Mouse (Mus musculus): Measurements from ENCODE around the gene Clp1. TPM values are rescaled to one million over a fixed set of nuclear protein-coding genes. Genes with fewer than 3 reads are reported as not detected.

Clp1 gene
- polyA plus RNA-seq, 1 experiment from 2014 or later, result 28.4 TPM

DNA sequence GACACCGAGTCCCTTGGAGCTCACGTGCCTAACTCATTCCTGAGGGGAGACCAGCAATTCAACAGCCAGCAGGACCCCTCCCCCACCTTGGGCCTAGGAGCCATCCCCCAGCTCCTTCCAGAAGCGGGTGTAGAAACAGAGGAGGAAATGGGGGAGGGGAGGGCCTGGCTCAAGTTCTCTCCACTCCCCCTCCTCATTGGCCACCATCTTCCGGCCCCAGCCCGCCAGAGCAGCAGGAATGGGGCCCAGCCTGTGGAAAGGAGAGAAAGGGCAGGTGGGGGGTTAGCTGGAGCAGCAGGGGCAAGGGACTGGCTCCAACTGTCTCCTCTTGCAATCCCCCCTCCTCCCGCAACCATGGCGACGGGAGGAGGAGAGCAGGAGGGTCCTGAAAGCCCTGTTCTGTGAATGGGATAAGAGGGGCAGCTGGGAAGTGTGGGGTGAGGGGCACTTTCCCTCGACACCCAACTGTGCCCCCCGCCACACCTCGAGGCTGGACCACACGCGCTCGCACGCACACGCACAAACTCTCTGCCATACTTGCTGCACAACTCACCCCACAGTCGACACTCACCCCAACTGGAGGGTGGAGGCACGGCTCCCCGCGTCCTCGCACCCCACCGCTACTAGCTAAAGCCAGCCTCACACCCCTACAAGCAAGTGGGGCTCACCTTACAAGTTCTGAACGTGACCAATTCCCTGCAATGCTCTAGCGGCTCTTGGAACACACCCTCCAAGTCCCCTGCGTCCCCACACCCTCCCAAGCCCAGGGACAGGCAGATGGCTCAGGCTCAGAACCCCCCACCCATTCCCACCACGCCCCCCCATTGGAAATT lies 15.5 kb upstream of the Clp1 start:
- Histone ChIP-seq H3K36me3 (ENCODE audit: control insufficient read depth, insufficient read depth, low read length) (no peaks in the 10 kb centered on the region), H3K9me3 (ENCODE audit: control insufficient read depth, low read length) (no peaks in the 10 kb centered on the region), H3K27ac (ENCODE audit: low read length) (peak overlapping the region; percentile 97), H3K27me3 (replicated peaks; ENCODE audit: control insufficient read depth, insufficient read depth, low read length) (no peaks in the 10 kb centered on the region), H3K4me3 (ENCODE audit: low read length) (peak overlapping the region; percentile 81), H3K4me1 (ENCODE audit: control insufficient read depth, insufficient read depth, low read length) (peaks cover 35% of the 10 kb centered on the region), H3K9ac (ENCODE audit: low read depth, low read length) (peak overlapping the region; percentile 97), H3K4me2 (ENCODE audit: low read depth, low read length) (peak overlapping the region; percentile 83)
- under 1% methylated on average over 26 of the region's 26 CpGs for WGBS
- ATAC-seq, result peak; percentile 37

DNA sequence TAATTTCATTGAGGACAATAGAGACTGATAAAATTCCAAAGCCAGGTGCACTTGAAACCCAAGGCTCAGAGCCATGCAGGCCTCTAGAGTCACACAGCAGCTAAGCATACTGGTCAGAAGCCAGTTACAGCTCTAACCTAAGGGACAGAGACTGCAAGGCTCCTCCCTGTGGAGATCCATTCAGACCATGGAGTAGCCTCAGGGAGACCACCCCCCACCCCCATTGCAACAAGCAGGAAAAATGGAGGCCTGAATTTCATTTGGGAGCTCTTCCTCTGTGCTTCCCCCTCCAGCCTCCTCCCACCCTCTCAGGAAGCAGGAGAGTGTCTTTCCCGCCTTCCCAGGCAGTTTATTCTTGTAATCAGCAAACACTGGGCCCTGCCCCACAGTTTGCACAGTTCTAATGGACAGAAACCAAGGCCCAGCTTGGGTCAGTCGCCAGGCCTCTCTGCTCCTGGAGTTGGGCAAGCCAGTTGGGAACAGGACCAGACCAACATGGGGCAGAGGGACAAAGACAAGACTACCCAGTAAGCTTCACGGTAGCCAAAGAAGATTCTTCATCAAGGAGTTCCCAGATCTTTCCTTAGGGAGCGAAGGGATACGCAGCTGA lies 14.8 kb upstream of the Clp1 start:
- peaks cover 43% of the 10 kb centered on the region for H3K4me1 ChIP-seq (ENCODE audit: control insufficient read depth, insufficient read depth, low read length)
- H3K4me2 ChIP-seq (ENCODE audit: low read depth, low read length), result peak overlapping the region; percentile 83
- peak overlapping the region; percentile 97 for H3K27ac ChIP-seq (ENCODE audit: low read length)
- H3K9me3 ChIP-seq (ENCODE audit: control insufficient read depth, low read length), result no peaks in the 10 kb centered on the region
- 8% methylated on average over 5 of the region's 5 CpGs for WGBS
- H3K4me3 ChIP-seq (ENCODE audit: low read length), result peak overlapping the region; percentile 81
- no peaks in the 10 kb centered on the region for H3K27me3 ChIP-seq (replicated peaks; ENCODE audit: control insufficient read depth, insufficient read depth, low read length)
- no peaks in the 10 kb centered on the region for H3K36me3 ChIP-seq (ENCODE audit: control insufficient read depth, insufficient read depth, low read length)
- peak overlapping the region; percentile 97 for H3K9ac ChIP-seq (ENCODE audit: low read depth, low read length)
- ATAC-seq, result peak; percentile 1; the same call in 1 of the 2 replicates

DNA sequence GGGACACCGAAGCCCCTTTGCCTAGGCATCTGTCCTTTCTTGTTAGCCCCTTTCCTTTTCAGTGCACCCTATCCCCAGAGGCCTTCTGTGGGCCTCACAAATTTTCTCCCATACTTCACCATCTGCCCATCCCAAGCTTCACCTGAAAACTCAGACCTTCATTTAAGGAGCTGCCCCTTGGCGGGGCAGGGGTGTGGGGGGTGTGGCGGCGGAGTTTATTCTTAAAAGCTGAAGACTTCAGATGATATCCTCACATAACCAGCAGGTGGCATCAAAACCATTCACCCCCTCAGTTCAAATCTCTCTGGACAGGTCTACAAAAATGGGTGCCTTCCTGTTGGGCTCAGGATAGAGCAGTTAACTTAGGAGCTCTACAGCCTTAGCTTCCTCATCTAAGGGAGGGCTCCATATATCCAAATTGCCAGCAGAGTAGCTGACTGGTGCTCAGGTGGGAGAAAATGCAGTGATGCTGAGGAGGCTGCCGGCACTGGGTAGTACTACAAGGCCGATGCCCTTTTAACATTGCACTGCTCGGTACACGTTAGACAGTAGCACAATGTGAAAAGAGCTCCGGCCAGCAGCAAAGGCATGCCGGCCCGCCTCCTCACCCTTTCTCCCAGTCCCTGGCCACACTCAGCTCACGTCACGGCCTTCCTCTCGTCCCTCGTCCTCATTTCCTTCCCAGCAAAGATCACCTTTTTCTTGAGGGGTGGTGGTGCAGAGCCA lies 13.6 kb upstream of the Clp1 start:
- H3K27me3 ChIP-seq (replicated peaks; ENCODE audit: control insufficient read depth, insufficient read depth, low read length), result peaks cover 4% of the 10 kb centered on the region; the same call in 1 of the 2 replicates
- no peaks in the 10 kb centered on the region for H3K36me3 ChIP-seq (ENCODE audit: control insufficient read depth, insufficient read depth, low read length)
- H3K9me3 ChIP-seq (ENCODE audit: control insufficient read depth, low read length), result no peaks in the 10 kb centered on the region
- 0 out of 2 replicates have a peak overlapping the region, but pooled peaks have one; percentile 8 for H3K9ac ChIP-seq (ENCODE audit: low read depth, low read length)
- no peak overlapping the region for H3K4me3 ChIP-seq (ENCODE audit: low read length)
- peaks cover 54% of the 10 kb centered on the region for H3K4me1 ChIP-seq (ENCODE audit: control insufficient read depth, insufficient read depth, low read length)
- H3K27ac ChIP-seq (ENCODE audit: low read length), result no peak overlapping the region; the same call in 1 of the 2 replicates
- H3K4me2 ChIP-seq (ENCODE audit: low read depth, low read length), result peak overlapping the region; percentile 83
- WGBS, result 70% methylated on average over 15 of the region's 15 CpGs
- ATAC-seq, result no peak

DNA sequence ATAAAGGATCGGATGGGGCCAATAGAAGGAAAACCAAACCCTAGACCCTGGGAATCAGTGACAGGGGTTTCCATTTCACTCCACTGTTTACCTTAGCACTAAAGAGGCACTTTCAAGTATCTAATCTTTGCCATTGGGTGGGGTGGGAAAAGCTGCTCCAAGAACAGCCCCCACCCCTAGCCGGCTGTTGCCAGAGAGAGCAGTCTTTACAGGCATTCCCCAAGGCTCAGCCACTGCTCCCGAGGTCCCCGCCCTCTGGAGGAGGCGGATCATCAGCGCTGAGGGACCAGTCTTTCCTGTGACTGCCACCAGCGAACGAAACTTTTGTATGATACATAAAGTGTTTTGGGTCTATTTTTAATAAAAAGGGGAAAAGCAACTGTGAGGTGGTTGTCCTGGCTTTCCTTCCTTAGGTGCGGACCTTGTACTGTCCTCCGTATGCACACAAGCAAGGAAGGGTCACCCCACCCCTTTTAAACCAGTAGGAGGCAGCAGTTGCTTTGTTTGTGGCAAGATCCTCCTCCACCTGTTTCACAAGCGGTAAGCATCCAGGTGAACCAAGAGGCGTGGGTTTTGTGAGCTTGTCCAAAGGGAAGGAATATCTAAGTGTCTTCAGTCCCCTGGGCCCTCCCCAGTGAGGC lies 11.2 kb upstream of the Clp1 start:
- peak overlapping the region; percentile 38 for H3K4me2 ChIP-seq (ENCODE audit: low read depth, low read length)
- H3K36me3 ChIP-seq (ENCODE audit: control insufficient read depth, insufficient read depth, low read length), result no peaks in the 10 kb centered on the region
- H3K9ac ChIP-seq (ENCODE audit: low read depth, low read length), result 0 out of 2 replicates have a peak overlapping the region, but pooled peaks have one; percentile 13
- ATAC-seq, result peak; percentile 51
- no peaks in the 10 kb centered on the region for H3K9me3 ChIP-seq (ENCODE audit: control insufficient read depth, low read length)
- H3K27me3 ChIP-seq (replicated peaks; ENCODE audit: control insufficient read depth, insufficient read depth, low read length), result peaks cover 9% of the 10 kb centered on the region
- peaks cover 62% of the 10 kb centered on the region for H3K4me1 ChIP-seq (ENCODE audit: control insufficient read depth, insufficient read depth, low read length)
- peak overlapping the region; percentile 21 for H3K4me3 ChIP-seq (ENCODE audit: low read length)
- 0% methylated on average over 12 of the region's 12 CpGs for WGBS
- H3K27ac ChIP-seq (ENCODE audit: low read length), result 0 out of 2 replicates have a peak overlapping the region, but pooled peaks have one; percentile 5

DNA sequence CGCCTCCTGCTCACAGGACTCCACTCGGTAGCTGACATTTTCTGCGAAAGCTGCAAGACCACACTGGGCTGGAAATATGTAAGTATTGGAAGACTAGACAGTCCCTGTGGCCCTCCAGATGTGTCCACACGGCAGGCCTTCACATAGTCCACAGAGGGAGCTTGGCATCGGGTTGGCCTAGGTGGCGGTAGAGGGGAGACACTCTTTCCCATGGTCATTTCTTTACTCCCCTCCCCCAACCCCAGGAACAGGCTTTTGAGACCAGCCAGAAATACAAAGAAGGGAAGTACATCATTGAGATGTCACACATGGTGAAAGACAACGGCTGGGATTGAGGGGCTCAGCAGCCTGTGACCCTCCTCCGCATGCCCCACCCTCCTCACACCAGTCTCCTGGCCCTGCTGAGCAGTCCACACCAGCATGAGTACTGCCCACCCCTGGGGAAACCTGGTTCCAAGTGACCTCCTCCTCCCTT lies 10.3 kb upstream of the Clp1 start:
- H3K9ac ChIP-seq (ENCODE audit: low read depth, low read length), result 0 out of 2 replicates have a peak overlapping the region, but pooled peaks have one; percentile 41
- 10% methylated on average over 8 of the region's 8 CpGs for WGBS
- peak overlapping the region; percentile 21; the same call in 1 of the 2 replicates for H3K4me2 ChIP-seq (ENCODE audit: low read depth, low read length)
- no peaks in the 10 kb centered on the region for H3K36me3 ChIP-seq (ENCODE audit: control insufficient read depth, insufficient read depth, low read length)
- peaks cover 60% of the 10 kb centered on the region for H3K4me1 ChIP-seq (ENCODE audit: control insufficient read depth, insufficient read depth, low read length)
- peak overlapping the region; percentile 25; the same call in 1 of the 2 replicates for H3K27ac ChIP-seq (ENCODE audit: low read length)
- ATAC-seq, result peak; percentile 14
- no peaks in the 10 kb centered on the region for H3K9me3 ChIP-seq (ENCODE audit: control insufficient read depth, low read length)
- peaks cover 9% of the 10 kb centered on the region for H3K27me3 ChIP-seq (replicated peaks; ENCODE audit: control insufficient read depth, insufficient read depth, low read length)
- H3K4me3 ChIP-seq (ENCODE audit: low read length), result no peak overlapping the region

DNA sequence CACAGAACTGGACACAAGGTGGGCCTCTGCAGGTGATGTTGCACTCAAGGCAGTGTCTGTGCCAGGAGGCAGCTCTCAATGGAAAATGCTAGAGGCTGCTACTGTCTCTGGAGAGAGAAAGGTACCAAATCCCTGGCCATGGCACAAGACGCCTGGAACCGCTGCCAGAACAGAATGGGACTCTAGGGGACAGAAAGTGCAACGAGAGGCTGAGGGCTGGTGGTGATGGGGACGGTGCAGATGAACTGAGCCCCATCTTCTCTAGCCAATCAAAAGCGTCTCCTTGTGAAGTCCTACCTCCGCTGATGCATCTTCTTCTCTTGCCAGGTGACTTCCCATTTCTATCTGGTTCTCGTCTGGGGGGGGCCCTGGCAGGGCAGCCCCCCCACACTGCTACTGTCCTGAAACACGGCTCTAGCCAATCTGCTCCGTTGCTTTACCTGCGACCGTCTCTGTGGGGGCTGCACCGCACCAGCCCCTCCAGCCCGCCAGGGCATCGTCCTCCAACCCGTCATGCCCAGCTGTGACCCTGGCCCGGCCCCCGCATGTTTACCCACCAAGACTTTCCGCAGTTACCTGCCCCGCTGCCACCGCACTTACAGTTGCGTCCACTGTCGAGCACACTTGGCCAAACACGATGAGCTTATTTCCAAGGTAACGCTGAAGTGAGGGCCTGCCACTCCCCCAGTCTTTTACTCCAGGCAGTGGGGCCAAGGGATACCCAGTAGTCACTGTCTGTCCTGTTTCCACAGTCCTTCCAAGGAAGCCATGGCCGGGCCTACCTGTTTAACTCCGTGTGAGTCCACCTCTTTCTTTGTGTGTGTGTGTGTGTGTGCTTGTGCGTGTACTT lies 9.4 kb upstream of the Clp1 start:
- no peak overlapping the region for H3K27ac ChIP-seq (ENCODE audit: low read length)
- H3K4me1 ChIP-seq (ENCODE audit: control insufficient read depth, insufficient read depth, low read length), result peaks cover 52% of the 10 kb centered on the region
- no peak overlapping the region for H3K4me2 ChIP-seq (ENCODE audit: low read depth, low read length)
- no peak for ATAC-seq
- H3K9me3 ChIP-seq (ENCODE audit: control insufficient read depth, low read length), result no peaks in the 10 kb centered on the region
- H3K4me3 ChIP-seq (ENCODE audit: low read length), result peak overlapping the region; percentile 12; the same call in 1 of the 2 replicates
- H3K9ac ChIP-seq (ENCODE audit: low read depth, low read length), result peak overlapping the region; percentile 16; the same call in 1 of the 2 replicates
- H3K36me3 ChIP-seq (ENCODE audit: control insufficient read depth, insufficient read depth, low read length), result no peaks in the 10 kb centered on the region
- 5% methylated on average over 27 of the region's 27 CpGs for WGBS
- H3K27me3 ChIP-seq (replicated peaks; ENCODE audit: control insufficient read depth, insufficient read depth, low read length), result peaks cover 9% of the 10 kb centered on the region

DNA sequence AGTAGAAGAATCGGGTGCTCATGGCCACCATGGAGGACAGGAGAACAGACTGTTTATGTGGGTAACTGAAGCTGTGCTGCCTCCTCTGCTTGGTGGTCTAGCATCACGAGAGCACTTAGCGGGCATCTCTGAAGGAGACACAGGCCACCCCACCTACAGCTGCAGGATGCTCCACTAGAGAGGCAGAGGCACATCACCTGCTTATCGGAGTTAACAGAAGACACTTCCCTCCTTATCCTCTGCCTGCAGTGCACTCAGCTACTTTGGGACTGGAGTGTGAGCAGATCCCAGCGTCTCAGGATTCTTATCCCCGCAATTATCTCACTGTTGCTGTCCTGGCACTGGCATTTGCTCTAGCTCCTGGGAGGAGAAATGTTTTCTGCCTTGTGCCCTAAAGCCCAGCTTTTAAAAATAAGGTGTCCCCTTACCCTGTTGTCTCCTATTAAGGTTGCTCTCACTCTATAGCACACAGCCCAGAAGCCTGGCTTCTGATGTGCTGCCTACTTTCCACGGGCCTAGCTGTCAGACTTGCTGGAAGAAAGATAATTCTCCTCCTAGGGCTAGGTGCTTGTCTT lies 8.3 kb upstream of the Clp1 start:
- ATAC-seq, result 0 out of 2 replicates have a peak, but pooled peaks have one; percentile 24
- no peaks in the 10 kb centered on the region for H3K36me3 ChIP-seq (ENCODE audit: control insufficient read depth, insufficient read depth, low read length)
- WGBS, result 13% methylated on average over 7 of the region's 7 CpGs
- H3K4me1 ChIP-seq (ENCODE audit: control insufficient read depth, insufficient read depth, low read length), result peaks cover 45% of the 10 kb centered on the region
- no peak overlapping the region for H3K9ac ChIP-seq (ENCODE audit: low read depth, low read length)
- H3K27ac ChIP-seq (ENCODE audit: low read length), result no peak overlapping the region
- peaks cover 9% of the 10 kb centered on the region for H3K27me3 ChIP-seq (replicated peaks; ENCODE audit: control insufficient read depth, insufficient read depth, low read length)
- peak overlapping the region; percentile 45; the same call in 1 of the 2 replicates for H3K4me3 ChIP-seq (ENCODE audit: low read length)
- H3K9me3 ChIP-seq (ENCODE audit: control insufficient read depth, low read length), result no peaks in the 10 kb centered on the region
- H3K4me2 ChIP-seq (ENCODE audit: low read depth, low read length), result peak overlapping the region; percentile 65

DNA sequence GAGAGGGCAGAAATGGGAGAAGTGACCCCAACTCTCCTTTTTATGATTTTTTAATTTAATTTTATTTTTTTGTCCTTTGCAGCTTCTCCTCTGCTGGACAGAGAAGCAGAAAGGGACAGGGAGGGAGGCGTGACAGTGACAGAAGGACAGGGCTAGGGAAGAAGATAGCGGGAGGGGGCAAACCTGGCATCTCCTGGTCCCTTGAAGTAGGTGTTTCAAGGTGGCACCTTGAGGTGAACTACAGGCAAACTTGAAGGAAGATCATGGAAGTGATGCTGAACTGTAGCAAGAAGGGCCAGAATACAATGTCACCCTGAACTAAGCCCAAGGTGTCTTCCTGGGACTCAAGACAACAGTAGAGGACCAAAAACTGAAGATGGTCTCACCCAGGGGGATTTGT lies 7.8 kb upstream of the Clp1 start:
- WGBS, result 5% methylated on average over 2 of the region's 2 CpGs
- H3K27ac ChIP-seq (ENCODE audit: low read length), result no peak overlapping the region
- ATAC-seq, result no peak
- H3K4me2 ChIP-seq (ENCODE audit: low read depth, low read length), result peak overlapping the region; percentile 65
- H3K9ac ChIP-seq (ENCODE audit: low read depth, low read length), result peak overlapping the region; percentile 59; the same call in 1 of the 2 replicates
- H3K9me3 ChIP-seq (ENCODE audit: control insufficient read depth, low read length), result no peaks in the 10 kb centered on the region
- H3K4me1 ChIP-seq (ENCODE audit: control insufficient read depth, insufficient read depth, low read length), result peaks cover 45% of the 10 kb centered on the region
- peak overlapping the region; percentile 45 for H3K4me3 ChIP-seq (ENCODE audit: low read length)
- H3K27me3 ChIP-seq (replicated peaks; ENCODE audit: control insufficient read depth, insufficient read depth, low read length), result peaks cover 9% of the 10 kb centered on the region
- no peaks in the 10 kb centered on the region for H3K36me3 ChIP-seq (ENCODE audit: control insufficient read depth, insufficient read depth, low read length)

All from intestine, embryonic 16.5 days (tissue).